Mouse (Mus musculus) left cerebral cortex, postnatal 10 days (tissue): Measurements from ENCODE around the gene Gpr19. TPM values are rescaled to one million over a fixed set of nuclear protein-coding genes. Genes with fewer than 3 reads are reported as not detected.
A peak's percentile ranks its signal among the peaks of the same experiment; 100 is the strongest.

ENCODE experiments used
- DNase-seq, 2 experiments: peaks; one replicate each; pipeline ENCODE4 v3.0.0; 2021 to 2022; ENCODE audit warnings: low spot score in 2 of 2, mixed read lengths in 1 of 2; ENCODE audit errors: extremely low spot score in 1 of 2
- intact Hi-C: fragments of 180-260 bp; cut with DNase I; formaldehyde crosslinking; loops from one replicate; pipeline ENCODE4 v1.15.1; 2025
- total RNA-seq, 2 experiments: library from RNA; stranded (reverse); gene quantifications; 2 replicates each; pipeline ENCODE4 v1.2.3; 2021

The Gpr19 gene
- total RNA-seq, 2 experiments from 2014 or later: 23.4 to 26.0 TPM

GRCm38 (mm10) chr6:134866113-134866512, 32.3 kb downstream of the Gpr19 start:
- intact Hi-C loops: no loop called here
- no peak for DNase-seq

GRCm38 (mm10) chr6:134863146-134863545, 35.2 kb downstream of the Gpr19 start:
- intact Hi-C loops: loop anchor here (5.0 kb wide), 1 partner anchor 206 kb away; no protein-coding TSS in a partner anchor
- peak; percentile 94 to 97 for DNase-seq

GRCm38 (mm10) chr6:134862671-134863104, 35.7 kb downstream of the Gpr19 start:
- intact Hi-C loops: loop anchor here (5.0 kb wide), 1 partner anchor 205 kb away; no protein-coding TSS in a partner anchor
- DNase-seq: peak in 1 of 2 experiments; percentile 24

- intact Hi-C loops: loop anchor here (5.0 kb wide), 1 partner anchor 204 kb away; no protein-coding TSS in a partner anchor
- no peak for DNase-seq
Measured at GRCm38 (mm10) chr6:134861386-134861785, 37.0 kb downstream of the Gpr19 start.

GRCm38 (mm10) chr6:134860275-134860674, 38.1 kb downstream of the Gpr19 start:
- DNase-seq: no peak
- intact Hi-C loops: loop anchor here (5.0 kb wide), 1 partner anchor 203 kb away; no protein-coding TSS in a partner anchor

GRCm38 (mm10) chr6:134859021-134859420, 39.4 kb downstream of the Gpr19 start:
- intact Hi-C loops: loop anchor here (10.0 kb wide), 1 partner anchor 434 kb away; no protein-coding TSS in a partner anchor
- no peak for DNase-seq

GRCm38 (mm10) chr6:134855926-134856325, 42.5 kb downstream of the Gpr19 start:
- no peak for DNase-seq
- intact Hi-C loops: loop anchor here (10.0 kb wide), 1 partner anchor 431 kb away; no protein-coding TSS in a partner anchor

- intact Hi-C loops: loop anchor here (10.0 kb wide), 1 partner anchor 430 kb away; no protein-coding TSS in a partner anchor
Measured at GRCm38 (mm10) chr6:134854782-134855181, 43.6 kb downstream of the Gpr19 start.

GRCm38 (mm10) chr6:134849985-134850384, 48.4 kb downstream of the Gpr19 start:
- DNase-seq: no peak
- intact Hi-C loops: loop anchor here (10.0 kb wide), 1 partner anchor 425 kb away; no protein-coding TSS in a partner anchor

More at GRCm38 (mm10) chr6:134854782-134855181, 43.6 kb downstream of the Gpr19 start:
- DNase-seq: no peak

GRCm38 (mm10) chr6:134849461-134849860, 48.9 kb downstream of the Gpr19 start:
- intact Hi-C loops: no loop called here
- DNase-seq: no peak

- intact Hi-C loops: no loop called here
- no peak for DNase-seq
Measured at GRCm38 (mm10) chr6:134848197-134848890, 50.0 kb downstream of the Gpr19 start.

GRCm38 (mm10) chr6:134847550-134847949, 50.8 kb downstream of the Gpr19 start:
- intact Hi-C loops: no loop called here
- no peak for DNase-seq

- intact Hi-C loops: no loop called here
- DNase-seq: no peak
Measured at GRCm38 (mm10) chr6:134846308-134846707, 52.1 kb downstream of the Gpr19 start.

- DNase-seq: no peak
- intact Hi-C loops: no loop called here
Measured at GRCm38 (mm10) chr6:134845726-134846125, 52.7 kb downstream of the Gpr19 start.

GRCm38 (mm10) chr6:134840346-134840745, 58.0 kb downstream of the Gpr19 start:
- intact Hi-C loops: no loop called here

GRCm38 (mm10) chr6:134838111-134838510, 60.3 kb downstream of the Gpr19 start:
- intact Hi-C loops: no loop called here

More at GRCm38 (mm10) chr6:134840346-134840745, 58.0 kb downstream of the Gpr19 start:
- DNase-seq: no peak

GRCm38 (mm10) chr6:134834585-134835251, 63.7 kb downstream of the Gpr19 start:
- intact Hi-C loops: no loop called here
- no peak for DNase-seq

More at GRCm38 (mm10) chr6:134838111-134838510, 60.3 kb downstream of the Gpr19 start:
- no peak for DNase-seq

GRCm38 (mm10) chr6:134830776-134831175, 67.6 kb downstream of the Gpr19 start:
- intact Hi-C loops: no loop called here
- DNase-seq: no peak
